Mouse (Mus musculus): ENCODE data around the gene Dab1.

Gene Dab1

DNA sequence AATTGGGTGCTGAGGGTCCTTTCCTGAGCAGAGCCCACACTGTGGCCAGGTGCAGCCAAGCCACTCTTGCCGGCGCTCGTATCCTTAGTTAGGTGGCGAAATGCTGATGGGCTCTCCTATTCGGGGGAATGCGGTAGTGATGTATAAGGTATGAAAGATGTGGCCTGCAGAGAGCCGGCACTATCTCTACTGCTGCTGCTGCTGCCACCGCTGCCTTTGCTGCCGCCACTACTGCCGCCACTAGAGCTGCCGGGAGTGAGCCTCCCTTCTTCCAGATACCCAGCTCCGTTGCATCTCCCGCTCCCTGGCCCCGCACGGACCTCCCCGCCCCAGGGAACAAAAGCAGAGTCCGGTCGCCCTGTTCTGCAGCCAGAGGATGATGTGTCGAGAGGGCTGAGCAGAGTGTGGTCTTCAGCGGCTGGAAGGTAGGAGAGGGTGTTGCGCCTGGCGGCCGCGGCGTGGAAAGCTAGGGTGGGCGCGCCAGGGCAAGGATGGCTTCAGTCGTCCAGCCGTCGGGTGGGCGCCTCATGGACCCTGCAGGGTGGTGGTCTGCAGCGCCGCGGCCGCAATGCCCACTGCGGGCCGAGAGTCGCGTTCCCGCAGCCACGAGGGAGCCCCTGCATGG is at the start of gene Dab1:
Gene Dab1 (plus strand): TSS at position 39 of the 625 bp plus-strand sequence.
- DNase-seq (ENCODE audit: low read depth, low spot score), result no peak

- DNase-seq (ENCODE audit: low read depth, low spot score), result no peak
These were observed 47.3 kb upstream of the Dab1 start for GRCm38 (mm10) chr4:103571721-103572352.

- DNase-seq (ENCODE audit: low read depth, low spot score), result no peak
These were observed 43.6 kb upstream of the Dab1 start for GRCm38 (mm10) chr4:103575556-103575955.

DNA sequence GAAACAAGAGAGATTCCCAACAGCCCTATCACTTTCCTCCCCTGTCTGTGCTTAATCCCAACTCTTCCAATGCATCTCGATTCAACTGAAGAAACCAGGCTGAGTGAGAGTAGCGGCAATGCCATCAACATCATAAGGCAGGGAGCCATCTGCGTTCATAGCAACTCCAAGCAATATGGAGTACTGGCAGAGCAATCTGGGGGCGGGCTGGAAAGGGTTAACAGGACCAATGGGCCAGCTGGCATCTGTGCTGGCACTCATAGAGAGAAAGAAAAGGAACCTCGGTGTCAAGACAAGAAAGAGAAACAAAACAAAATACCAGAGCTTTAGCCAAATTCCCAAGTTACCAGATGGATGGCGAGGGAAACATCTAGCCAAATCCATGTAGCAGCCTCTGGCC is 42.9 kb upstream of the Dab1 start:
- no peak for DNase-seq (ENCODE audit: low read depth, low spot score)

GRCm38 (mm10) chr4:103577111-103577815 is 41.9 kb upstream of the Dab1 start:
- no peak for DNase-seq (ENCODE audit: low read depth, low spot score)

- DNase-seq (ENCODE audit: low read depth, low spot score), result no peak
These were observed 41.3 kb upstream of the Dab1 start for GRCm38 (mm10) chr4:103577821-103578220.

DNA sequence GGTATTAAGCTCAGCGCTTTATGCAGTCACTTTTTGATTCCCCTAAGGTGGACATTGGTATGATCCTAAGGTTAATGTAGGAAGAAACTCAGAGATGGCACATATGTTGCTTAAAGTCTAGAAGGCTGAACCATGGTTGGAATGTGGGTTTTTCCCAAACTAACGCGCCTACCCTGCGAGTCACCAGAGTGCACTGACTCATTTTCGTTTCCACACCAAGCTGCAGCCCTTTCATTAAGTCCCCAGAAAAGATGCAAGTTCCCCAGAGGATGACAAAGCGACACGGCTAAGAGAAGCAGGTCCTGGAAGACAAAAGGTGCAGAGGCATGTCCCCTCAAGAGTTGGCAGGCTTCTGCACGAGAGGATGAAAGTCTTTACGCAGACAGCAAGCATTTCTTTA is 39.1 kb upstream of the Dab1 start:
- no peak for DNase-seq (ENCODE audit: low read depth, low spot score)

DNA sequence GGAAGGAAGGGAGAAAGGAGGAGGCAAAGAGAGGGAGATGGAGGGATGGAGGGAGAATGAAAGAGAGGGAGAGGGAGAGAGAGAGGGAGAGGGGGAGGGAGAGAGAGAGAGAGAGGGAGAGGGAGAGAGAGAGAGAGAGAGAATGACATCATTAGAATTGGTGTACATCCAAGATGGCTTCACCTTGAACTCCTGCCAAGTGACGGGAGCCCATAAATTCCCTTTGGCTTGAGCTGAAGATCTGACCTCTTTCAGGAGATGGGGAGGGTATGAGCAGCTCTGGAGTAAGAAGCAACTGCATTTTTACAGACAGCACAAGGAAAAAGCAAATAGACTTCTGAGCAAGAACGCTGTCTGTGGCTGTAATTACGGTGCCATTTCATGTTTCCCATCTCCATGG is 4.1 kb upstream of the Dab1 start:
- no peak for DNase-seq (ENCODE audit: low read depth, low spot score)

- no peak for DNase-seq (ENCODE audit: low read depth, low spot score)
These were observed 800 bp downstream of the Dab1 start for GRCm38 (mm10) chr4:103619946-103620371.

GRCm38 (mm10) chr4:103620590-103621155 is 1.5 kb downstream of the Dab1 start:
- no peak for DNase-seq (ENCODE audit: low read depth, low spot score)

DNA sequence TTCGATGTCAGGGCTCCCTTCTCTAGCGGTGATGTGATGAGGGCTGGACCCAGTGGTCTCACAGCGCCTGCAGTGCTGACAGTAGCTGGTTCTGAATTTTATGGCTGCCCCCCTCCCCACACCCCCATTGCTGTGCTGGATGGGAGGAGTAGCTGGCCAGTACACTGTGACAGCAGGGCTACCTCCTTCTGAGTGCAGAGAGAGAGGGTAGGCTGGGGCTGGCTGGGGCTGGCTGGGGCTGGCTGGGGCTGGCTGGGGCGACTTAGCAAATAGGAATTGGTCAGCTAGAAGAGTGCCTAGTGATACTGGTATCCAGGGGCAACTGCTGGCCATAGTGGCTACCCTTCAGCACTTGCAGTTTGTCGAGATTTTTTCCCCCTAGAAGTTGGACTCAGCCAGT is 2.4 kb downstream of the Dab1 start:
- no peak for DNase-seq (ENCODE audit: low read depth, low spot score)

DNA sequence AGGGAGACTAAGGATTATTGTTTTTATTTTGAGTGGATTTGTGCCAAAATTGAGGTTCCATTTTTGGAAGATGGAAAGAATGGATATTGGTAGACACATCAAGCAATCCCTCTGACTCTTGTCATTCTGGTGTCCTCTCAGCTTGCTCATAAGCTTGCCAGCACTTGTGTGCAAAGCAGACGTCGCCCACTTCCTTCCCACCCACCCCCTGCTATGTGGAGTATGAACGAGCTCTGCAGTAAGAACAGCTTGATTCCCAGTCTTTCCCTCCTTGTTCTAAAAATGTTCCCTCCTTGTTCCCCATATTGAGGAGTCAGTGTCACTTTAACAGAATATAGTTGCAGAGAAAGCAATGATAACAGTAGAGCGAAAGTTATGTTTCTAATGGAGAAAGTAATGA is 11.0 kb downstream of the Dab1 start:
- no peak for DNase-seq (ENCODE audit: low read depth, low spot score)

DNA sequence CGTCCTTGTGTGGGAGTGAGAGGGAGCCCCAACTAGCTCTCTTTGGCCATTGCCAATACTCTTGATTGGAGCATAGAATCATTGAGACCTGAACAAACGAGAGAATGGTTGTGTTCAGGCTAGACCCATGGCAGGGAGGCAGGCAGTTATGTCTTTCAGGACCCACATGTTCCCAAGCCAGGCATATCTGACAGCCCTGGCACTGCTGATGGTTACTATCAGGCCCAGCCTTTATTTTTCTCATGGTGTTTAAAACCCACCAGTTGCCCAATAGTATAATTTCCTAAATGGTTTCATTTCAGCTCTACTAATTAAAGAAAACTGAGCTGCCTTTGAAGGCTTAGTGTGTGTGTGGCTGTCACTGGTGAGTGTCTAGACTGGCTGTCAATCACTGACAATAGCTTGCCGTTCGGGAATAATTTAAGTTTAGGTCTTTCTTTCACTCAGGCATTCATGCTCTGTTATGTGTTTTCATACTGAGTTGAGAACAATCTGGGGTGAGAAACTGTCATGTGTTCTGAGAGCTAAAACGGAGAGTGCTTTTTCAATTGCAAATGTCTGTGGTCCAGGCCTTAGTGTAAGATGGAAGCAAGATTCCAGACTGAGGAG is 17.1 kb downstream of the Dab1 start:
- no peak for DNase-seq (ENCODE audit: low read depth, low spot score)

DNA sequence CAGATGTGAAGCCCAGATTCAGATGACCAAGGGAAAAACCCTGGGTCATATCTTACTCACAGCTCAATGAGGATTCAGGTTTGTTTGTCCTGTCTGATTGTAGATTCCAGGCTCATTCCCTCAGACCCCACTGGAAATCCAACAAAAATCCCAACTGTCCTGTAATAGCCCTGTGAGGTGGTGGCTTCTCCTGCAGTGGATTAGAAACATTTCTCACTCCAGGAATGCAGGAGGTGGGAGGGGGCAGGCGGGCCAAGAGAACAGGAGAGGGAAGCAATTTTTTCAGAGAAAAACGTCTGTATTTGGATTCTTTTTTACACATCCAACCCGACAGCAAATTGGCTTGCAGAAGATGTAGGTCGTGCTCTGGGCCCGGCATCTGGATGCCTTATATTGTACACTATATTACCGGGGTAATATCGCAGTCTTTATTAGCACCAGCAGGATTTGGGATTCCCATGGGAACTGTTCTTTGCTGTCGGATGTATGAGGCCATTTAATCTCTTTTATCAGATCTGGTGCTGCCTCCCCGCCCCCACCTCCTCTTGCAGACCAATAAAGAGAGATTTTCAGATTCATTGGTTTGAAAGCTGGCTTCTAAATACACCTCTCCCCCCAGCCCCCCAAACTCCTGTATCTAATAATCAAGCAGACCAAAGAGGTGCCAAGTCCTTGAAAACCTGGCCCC is 29.2 kb downstream of the Dab1 start:
- no peak for DNase-seq (ENCODE audit: low read depth, low spot score)

DNA sequence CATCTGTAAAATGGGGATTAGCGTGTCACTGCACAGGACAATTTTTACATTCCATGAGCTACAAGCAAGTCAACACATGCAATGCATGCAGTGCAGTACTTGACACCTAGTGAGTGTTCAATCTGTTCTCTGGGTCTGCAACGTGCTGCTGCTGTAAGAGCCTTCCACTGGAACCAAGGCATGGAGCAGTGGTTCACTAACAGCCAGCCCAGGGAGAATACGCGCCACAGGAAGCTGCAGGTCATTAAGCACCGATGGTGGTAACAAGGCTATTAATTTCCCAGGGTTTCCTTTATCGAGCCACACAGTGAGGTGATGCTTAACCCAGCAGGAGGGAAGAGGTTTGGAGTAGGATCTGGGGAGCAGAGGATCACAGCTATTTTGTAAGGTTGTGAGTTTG is 36.6 kb downstream of the Dab1 start:
- DNase-seq (ENCODE audit: low read depth, low spot score), result no peak

GRCm38 (mm10) chr4:103661386-103661785 is 42.2 kb downstream of the Dab1 start:
- DNase-seq (ENCODE audit: low read depth, low spot score), result no peak

GRCm38 (mm10) chr4:103667438-103667837 is 48.3 kb downstream of the Dab1 start:
- no peak for DNase-seq (ENCODE audit: low read depth, low spot score)

DNA sequence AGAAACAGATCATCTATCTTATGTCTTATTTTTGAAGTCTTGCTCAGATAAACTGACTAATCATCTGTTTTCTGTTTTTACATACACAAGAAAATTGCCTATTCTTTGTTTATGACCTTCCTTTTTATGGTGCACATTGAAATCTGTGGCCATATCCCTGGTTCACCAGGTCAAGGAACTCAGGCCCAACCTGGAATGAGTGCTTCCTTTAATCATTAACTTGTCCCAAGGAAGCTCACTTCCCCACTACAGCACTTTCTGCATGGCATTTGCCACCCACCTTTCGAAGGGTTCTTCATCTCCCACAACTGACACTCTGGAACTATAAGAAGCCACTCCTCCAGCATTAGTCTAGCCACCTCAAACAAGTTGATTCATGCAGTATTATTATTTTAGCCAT is 58.0 kb downstream of the Dab1 start:
- DNase-seq (ENCODE audit: low read depth, low spot score), result no peak

DNA sequence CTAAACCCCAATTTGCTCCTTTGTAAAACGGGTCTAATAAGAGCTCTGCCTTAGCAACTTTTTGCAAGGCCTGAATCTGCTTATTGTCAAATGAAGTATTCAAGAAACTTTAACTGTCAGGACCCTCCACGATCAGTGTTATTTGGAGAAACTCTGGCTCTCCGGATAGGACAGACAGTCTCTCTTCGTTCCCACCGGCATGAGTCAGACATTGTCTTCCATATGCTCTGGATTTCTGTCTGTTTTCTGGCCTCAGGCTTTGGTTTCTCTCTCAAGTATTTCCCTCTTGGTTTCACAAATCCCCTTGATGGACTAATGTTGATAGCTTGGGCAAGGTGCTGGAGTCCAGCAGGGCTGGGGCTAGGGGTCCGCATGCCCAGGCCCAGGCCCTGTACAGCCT is 59.3 kb downstream of the Dab1 start:
- no peak for DNase-seq (ENCODE audit: low read depth, low spot score)

GRCm38 (mm10) chr4:103685136-103685535 is 66.0 kb downstream of the Dab1 start:
- DNase-seq (ENCODE audit: low read depth, low spot score), result no peak

DNA sequence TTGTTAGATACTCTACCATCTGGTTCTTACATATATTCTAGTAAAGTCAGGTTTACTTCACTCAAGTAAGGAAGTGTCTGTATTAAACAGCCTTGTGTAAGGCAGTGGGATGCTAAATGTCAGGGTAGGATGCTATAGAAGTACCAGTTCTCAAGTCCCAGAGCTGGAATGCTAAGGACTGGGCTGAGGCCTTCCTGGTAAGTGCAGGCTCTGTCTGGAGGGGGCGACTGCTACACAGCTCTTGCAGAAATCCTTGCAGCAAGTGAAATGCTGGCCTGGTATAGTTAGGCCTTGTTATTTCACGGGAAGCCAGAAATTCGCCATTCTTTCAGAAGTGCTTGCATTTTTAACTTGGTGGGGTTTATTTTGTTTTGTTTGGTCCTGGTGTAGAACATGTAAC is 72.6 kb downstream of the Dab1 start:
- no peak for DNase-seq (ENCODE audit: low read depth, low spot score)

DNA sequence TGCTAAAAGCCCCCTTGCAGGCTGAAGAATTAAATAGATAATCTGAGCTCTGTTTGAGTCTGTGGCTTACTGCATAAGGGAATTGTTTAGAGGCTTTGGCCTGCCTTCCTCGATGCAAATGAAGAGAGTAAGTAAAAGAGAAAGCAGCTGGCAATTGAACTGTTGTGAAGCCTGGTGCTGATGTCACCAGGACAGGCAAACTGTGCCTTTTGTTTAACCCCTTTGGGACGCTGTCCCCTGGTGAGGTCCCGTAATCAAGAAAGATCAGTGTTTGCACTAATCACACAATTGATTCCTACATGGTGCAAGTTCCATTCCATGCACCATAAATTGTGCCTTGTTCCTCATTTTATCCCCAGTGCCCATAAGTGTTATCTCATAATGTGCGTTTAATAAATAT is 80.6 kb downstream of the Dab1 start:
- DNase-seq (ENCODE audit: low read depth, low spot score), result no peak

All from A20 (cell line).